Mouse (Mus musculus) limb, embryonic 11.5 days (tissue): Measurements from ENCODE around the gene Xlr5a. TPM values are rescaled to one million over a fixed set of nuclear protein-coding genes. Genes with fewer than 3 reads are reported as not detected.
A peak's percentile ranks its signal among the peaks of the same experiment; 100 is the strongest.
"Not testable (repeated sequence)": the region's sequence is repeated elsewhere in the genome, so short reads cannot be mapped to it uniquely, and the experiment has no call there.

Experiments
- ATAC-seq: fragments of 200-750 bp; cut with Nextera tagmentation; 2 replicates; pipeline ENCODE4 v1.8.0; 2017; ENCODE audit warnings: low read depth; ENCODE audit not compliant: insufficient number of reproducible peaks, low FRiP score, low TSS enrichment
- DNase-seq: peaks from one replicate; pipeline ENCODE4 v3.0.0-alpha.2; 2015; ENCODE audit warnings: low spot score
- H3K27ac ChIP-seq: fragments of 300-500 bp; sonication (generic); replicated peaks from 2 replicates; pipeline ENCODE4 v1.5.1; 2014; ENCODE audit warnings: low read depth, mild to moderate bottlenecking, low read length
- H3K27me3 ChIP-seq: fragments of 300-500 bp; sonication (generic); 2 replicates; pipeline ENCODE4 v1.6.1; 2014; ENCODE audit warnings: mild to moderate bottlenecking, low read length, mixed read lengths; ENCODE audit not compliant: control insufficient read depth, insufficient read depth
- H3K36me3 ChIP-seq: fragments of 300-500 bp; sonication (generic); 2 replicates; pipeline ENCODE4 v1.6.1; 2014; ENCODE audit warnings: mild to moderate bottlenecking, low read length, moderate library complexity, mixed read lengths; ENCODE audit not compliant: control insufficient read depth, insufficient read depth
- H3K4me1 ChIP-seq: fragments of 300-500 bp; sonication (generic); 2 replicates; pipeline ENCODE4 v1.6.1; 2014; ENCODE audit warnings: low read length, mixed read lengths; ENCODE audit not compliant: control insufficient read depth, insufficient read depth
- H3K4me2 ChIP-seq: fragments of 300-500 bp; sonication (generic); 2 replicates; pipeline ENCODE4 v1.6.1; 2014; ENCODE audit warnings: low read depth, mild to moderate bottlenecking, moderate library complexity; ENCODE audit not compliant: severe bottlenecking
- H3K4me3 ChIP-seq: fragments of 300-500 bp; sonication (generic); 2 replicates; pipeline ENCODE4 v1.5.1; 2014; ENCODE audit warnings: low read depth, low read length
- H3K9ac ChIP-seq: fragments of 300-500 bp; sonication (generic); 2 replicates; pipeline ENCODE4 v1.6.1; 2014; ENCODE audit warnings: mild to moderate bottlenecking, low read length
- H3K9me3 ChIP-seq: fragments of 300-500 bp; sonication (generic); 2 replicates; pipeline ENCODE4 v1.6.1; 2016; ENCODE audit warnings: low read length; ENCODE audit not compliant: control insufficient read depth
- WGBS: fragments of 180-500 bp; shearing (Covaris S2); extraction: QIAGEN DNeasy Blood & Tissue Kit; methylation state at CpG from one replicate; pipeline ENCODE4 v1.1.7; 2014; 5-methylcytosine and 5-hydroxymethylcytosine counted together
- polyA plus RNA-seq: library from polyadenylated mRNA; unstranded; fragments of >200 nt; fragmentation: Nextera tagmentation; extraction: Ambion mirVana; gene quantifications from 2 replicates; pipeline ENCODE4 v1.2.1, GENCODE M21; 2014

Gene Xlr5a
- polyA plus RNA-seq, 1 experiment from 2014 or later, result not detected

DNA sequence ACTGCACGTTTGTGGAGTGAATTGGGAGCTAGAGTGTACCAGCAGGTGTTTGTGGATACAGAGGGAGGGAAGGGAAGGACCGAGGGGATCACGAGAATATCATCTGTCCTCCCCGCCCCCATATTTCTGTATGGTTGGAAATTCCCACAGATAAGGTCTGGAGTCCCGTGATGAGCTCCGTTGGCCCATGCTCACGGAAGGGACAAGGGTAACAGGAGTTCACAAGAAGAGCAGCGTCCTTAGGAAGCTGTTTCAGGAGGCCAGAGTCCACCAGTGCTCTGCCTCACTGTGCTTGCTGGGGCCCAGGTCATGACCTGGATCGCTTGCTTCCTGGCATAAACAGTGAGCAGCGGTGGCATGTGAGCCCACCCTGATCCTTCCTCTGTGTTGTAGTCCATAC, 3.0 kb upstream of the Xlr5a start:
- H3K4me3 ChIP-seq, DNase-seq, ATAC-seq, H3K9ac ChIP-seq, H3K27ac ChIP-seq, H3K9me3 ChIP-seq, H3K27me3 ChIP-seq, H3K4me1 ChIP-seq, H3K4me2 ChIP-seq, H3K36me3 ChIP-seq: not testable (repeated sequence)
- WGBS, result 73% methylated on average over 7 of the region's 10 CpGs

DNA sequence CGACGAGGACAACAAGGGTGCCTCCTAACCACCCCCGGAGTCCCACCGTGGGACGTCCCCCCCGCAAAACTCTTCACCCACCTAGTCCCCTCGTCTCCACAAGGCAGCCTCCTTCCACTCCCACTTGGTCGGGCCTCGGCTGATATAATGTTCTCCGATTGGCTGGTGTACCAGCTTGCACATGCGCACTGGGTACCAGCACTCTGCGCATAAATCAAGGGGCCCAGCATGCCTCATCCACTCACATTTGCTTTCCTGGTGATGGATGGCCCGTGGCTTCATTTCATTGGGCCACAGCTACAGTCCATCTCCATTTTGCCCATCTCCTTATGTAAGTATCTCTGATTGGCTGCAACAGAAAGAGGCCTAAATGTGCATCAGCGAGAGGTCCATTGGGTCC, 27.5 kb downstream of the Xlr5a start, which contains the start of gene Xlr3c:
TSS of gene Xlr3c (minus strand) at position 121 of the 400 bp plus-strand sequence.
- not testable (repeated sequence) for H3K4me3 ChIP-seq, H3K27me3 ChIP-seq, H3K36me3 ChIP-seq, ATAC-seq, H3K9me3 ChIP-seq, H3K4me1 ChIP-seq, DNase-seq, H3K9ac ChIP-seq, H3K27ac ChIP-seq, H3K4me2 ChIP-seq
- 94% methylated on average over 14 of the region's 14 CpGs for WGBS

DNA sequence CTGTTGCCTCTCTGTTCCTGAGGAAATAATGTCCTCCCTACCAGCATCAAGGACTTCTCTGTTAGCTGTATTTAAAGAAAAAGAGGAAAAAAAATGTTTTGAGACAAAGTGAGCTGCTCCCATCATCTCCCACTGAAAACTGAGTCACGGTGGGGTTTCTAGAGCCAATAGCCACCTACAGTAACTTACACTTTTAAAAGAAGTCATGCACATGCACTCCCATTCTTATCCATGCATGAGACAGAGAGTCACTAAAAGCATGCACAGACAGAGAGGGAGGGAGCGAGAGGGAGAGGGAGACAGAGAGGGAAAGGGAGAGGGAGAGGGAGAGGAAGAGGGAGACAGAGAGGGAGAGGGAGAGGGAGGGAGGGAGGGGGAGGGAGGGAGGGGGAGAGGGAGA, 30.3 kb downstream of the Xlr5a start:
- ATAC-seq, H3K4me2 ChIP-seq, H3K27me3 ChIP-seq, H3K27ac ChIP-seq, DNase-seq, H3K36me3 ChIP-seq, H3K4me3 ChIP-seq, H3K9me3 ChIP-seq, H3K9ac ChIP-seq, H3K4me1 ChIP-seq: not testable (repeated sequence)
- 84% methylated on average over 1 of the region's 2 CpGs for WGBS

DNA sequence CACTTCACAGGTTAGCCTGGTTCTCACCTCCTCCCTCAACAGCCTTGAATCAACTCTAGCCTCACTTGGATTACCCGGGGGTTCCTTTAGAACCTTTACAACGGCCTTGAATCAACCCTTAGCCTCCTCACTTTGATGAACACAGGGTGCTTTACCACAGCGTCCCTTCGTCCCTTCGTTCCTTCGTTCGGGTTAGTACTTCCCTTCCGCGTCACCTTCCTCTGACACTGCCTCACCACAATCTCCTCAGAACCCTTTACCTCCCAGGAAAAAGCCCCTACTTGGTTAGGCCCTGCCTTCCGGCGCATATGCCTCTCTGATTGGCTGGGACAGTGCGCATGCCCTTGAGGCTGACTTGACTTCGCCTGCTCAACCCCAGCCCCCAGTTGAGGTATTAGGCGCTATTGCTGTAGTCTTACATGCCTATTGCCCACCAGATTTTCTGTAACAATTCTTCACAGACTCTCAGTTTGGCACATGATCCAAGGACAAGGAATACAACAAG, 49.9 kb downstream of the Xlr5a start, which contains the start of gene Xlr4c:
TSS of gene Xlr4c (minus strand) at position 310 of the 505 bp plus-strand sequence.
- not testable (repeated sequence) for H3K9ac ChIP-seq, DNase-seq, ATAC-seq, H3K36me3 ChIP-seq, H3K9me3 ChIP-seq, H3K4me1 ChIP-seq, H3K4me2 ChIP-seq, H3K27ac ChIP-seq, H3K4me3 ChIP-seq, H3K27me3 ChIP-seq
- WGBS, result 87% methylated on average over 12 of the region's 14 CpGs

DNA sequence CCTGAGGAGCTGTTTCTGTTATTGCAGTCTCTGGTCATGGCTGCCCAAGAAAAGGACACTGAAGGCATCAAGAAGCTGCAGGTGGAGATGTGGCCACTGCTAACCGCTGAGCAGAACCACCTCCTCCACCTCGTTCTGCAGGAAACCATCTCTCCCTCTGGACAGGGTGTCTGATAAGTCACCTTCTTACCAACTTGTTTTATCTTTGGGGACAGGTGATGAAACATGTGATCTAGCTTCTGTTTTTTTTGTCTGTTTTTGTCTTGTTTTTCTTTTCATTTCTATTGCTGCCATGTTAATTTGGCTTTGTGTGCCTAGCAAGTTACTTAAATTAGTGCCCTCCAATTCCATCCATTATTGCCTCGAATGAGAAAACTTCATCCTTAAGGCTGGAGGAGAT, 63.5 kb downstream of the Xlr5a start:
- Histone ChIP-seq H3K9ac (no peak overlapping the region), H3K27ac (no peak overlapping the region), H3K9me3 (no peaks in the 10 kb centered on the region), H3K27me3 (peaks cover 8% of the 10 kb centered on the region; the same call in 1 of the 2 replicates), H3K4me1 (no peaks in the 10 kb centered on the region), H3K4me3 (peak overlapping the region; percentile 55), H3K4me2 (peak overlapping the region; percentile 69), H3K36me3 (no peaks in the 10 kb centered on the region)
- DNase-seq (no peak), ATAC-seq (no peak)
- 43% methylated on average over 3 of the region's 3 CpGs for WGBS

DNA sequence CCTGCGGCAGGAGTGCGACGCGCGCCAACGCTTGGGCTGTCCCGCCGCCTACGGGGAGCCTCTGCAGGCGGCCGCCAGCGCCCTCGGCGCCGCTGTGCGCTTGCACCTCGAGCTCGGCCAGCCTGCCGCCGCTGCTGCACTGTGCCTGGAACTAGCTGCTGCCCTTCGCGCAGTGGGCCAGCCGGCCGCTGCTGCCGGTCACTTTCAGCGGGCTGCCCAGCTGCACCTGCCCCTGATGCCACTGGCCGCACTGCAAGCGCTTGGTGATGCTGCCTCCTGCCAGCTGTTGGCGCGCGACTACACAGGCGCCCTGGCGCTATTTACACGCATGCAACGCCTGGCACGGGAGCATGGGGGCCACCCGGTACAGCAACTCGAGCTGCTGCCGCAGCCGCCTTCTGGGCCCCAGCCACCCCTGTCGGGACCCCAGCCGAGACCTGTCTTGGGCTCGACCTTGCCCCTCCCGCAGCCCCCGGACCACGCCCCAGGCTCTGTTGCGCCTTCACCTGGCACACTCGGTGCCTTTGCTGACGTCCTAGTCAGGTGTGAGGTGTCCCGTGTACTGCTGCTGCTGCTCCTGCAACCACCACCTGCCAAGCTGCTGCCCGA, 64.1 kb downstream of the Xlr5a start:
- Histone ChIP-seq H3K27ac (peak overlapping the region; percentile 42; the same call in 1 of the 2 replicates), H3K4me2 (peak overlapping the region; percentile 69), H3K9me3 (no peaks in the 10 kb centered on the region), H3K27me3 (peaks cover 8% of the 10 kb centered on the region; the same call in 1 of the 2 replicates), H3K36me3 (no peaks in the 10 kb centered on the region), H3K4me1 (no peaks in the 10 kb centered on the region), H3K9ac (peak overlapping the region; percentile 68), H3K4me3 (peak overlapping the region; percentile 55)
- ATAC-seq, result peak; percentile 65
- WGBS, result 12% methylated on average over 48 of the region's 51 CpGs
- peak; percentile 48 for DNase-seq

DNA sequence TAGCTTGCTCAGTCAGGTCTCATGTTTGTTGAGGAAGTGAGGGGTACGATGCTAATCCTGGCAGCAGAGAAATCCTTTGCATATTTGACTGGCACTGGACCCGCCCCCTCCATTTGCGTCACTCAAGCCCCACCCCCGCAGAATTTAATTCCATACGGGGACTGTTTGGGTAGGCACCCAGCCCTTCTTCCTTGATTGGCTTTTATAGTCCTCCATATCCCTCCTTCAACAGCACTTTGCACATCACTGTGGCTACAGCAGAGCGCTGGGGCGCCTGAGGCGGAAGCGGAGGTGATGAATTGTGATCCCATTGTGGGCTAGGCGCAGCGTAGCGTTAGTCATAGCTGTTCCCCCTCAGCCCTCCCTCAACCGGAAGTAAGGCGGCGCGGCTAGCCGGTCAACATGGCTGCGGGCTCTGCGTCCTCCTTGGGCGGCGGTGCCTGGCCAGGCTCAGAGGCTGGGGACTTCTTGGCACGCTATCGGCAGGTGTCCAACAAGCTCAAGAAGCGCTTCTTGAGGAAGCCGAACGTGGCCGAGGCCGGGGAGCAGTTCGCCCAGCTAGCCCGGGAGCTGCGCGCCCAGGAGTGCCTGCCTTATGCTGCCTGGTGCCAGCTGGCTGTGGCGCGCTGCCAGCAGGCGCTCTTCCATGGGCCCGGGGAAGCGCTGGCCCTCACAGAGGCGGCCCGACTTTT, 64.7 kb downstream of the Xlr5a start, which contains the start of gene F8a:
TSS of gene F8a (plus strand) at position 378 of the 692 bp plus-strand sequence.
- peak within 1 kb of the TSS; percentile 69 for H3K4me2 ChIP-seq
- H3K9me3 ChIP-seq, result no peaks in the 10 kb centered on the region
- H3K4me3 ChIP-seq, result peak within 1 kb of the TSS; percentile 55
- WGBS, result 17% methylated on average over 31 of the region's 39 CpGs
- peak within 1 kb of the TSS; percentile 68 for H3K9ac ChIP-seq
- DNase-seq (peak; percentile 79), ATAC-seq (peak; percentile 91)
- H3K27me3 ChIP-seq, result peaks cover 8% of the 10 kb centered on the region; the same call in 1 of the 2 replicates
- H3K4me1 ChIP-seq, result no peaks in the 10 kb centered on the region
- no peaks in the 10 kb centered on the region for H3K36me3 ChIP-seq
- peak within 1 kb of the TSS; percentile 42; the same call in 1 of the 2 replicates for H3K27ac ChIP-seq

DNA sequence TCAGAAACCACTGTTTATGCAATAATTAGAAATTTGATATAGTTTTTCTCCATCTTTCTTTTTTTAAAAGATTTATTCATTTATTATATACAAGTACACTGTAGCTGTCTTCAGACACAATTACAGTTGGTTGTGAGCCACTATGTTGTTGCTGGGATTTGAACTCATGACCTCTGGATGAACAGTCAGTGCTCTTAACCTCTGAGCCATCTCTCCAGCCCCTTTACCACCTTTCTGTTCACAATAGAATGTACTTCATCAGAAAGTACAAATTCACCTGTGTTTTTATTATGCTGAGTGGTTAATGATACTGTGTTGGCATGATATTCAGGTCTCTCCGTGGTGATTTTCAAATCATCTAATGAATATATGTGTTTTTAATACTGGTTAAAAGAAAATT, 67.4 kb downstream of the Xlr5a start:
- no peak overlapping the region for H3K4me3 ChIP-seq
- H3K9me3 ChIP-seq, result no peaks in the 10 kb centered on the region
- no peak overlapping the region for H3K4me2 ChIP-seq
- DNase-seq (no peak), ATAC-seq (no peak)
- no peaks in the 10 kb centered on the region for H3K4me1 ChIP-seq
- H3K27me3 ChIP-seq, result peaks cover 8% of the 10 kb centered on the region; the same call in 1 of the 2 replicates
- no peak overlapping the region for H3K9ac ChIP-seq
- H3K36me3 ChIP-seq, result no peaks in the 10 kb centered on the region
- 50% methylated on average over 1 of the region's 1 CpGs for WGBS
- H3K27ac ChIP-seq, result no peak overlapping the region
